Mouse (Mus musculus): Measurements from ENCODE around the gene Sfrp5. TPM values are rescaled to one million over a fixed set of nuclear protein-coding genes. Genes with fewer than 3 reads are reported as not detected.

The Sfrp5 gene
- polyA plus RNA-seq, 1 experiment from 2014 or later: 0.21 TPM

- 50% methylated on average over 11 of the region's 11 CpGs for WGBS (ENCODE audit: insufficient replicate concordance)
- H3K9ac ChIP-seq: no peak overlapping the region
- no peak overlapping the region for H3K27ac ChIP-seq
- ATAC-seq (ENCODE audit: low read depth) (no peak), DNase-seq (no peak)
- H3K4me1 ChIP-seq (replicated peaks): peaks cover 3% of the 10 kb centered on the region
- no peak overlapping the region for H3K4me3 ChIP-seq (replicated peaks)
- H3K4me2 ChIP-seq: no peak overlapping the region
- H3K36me3 ChIP-seq: peaks cover 5% of the 10 kb centered on the region; the same call in 1 of the 2 replicates
- no peaks in the 10 kb centered on the region for H3K9me3 ChIP-seq (replicated peaks)
- peaks cover 55% of the 10 kb centered on the region for H3K27me3 ChIP-seq
Observed at GRCm38 (mm10) chr19:42198026-42198425, 4.0 kb downstream of the Sfrp5 start.

DNA sequence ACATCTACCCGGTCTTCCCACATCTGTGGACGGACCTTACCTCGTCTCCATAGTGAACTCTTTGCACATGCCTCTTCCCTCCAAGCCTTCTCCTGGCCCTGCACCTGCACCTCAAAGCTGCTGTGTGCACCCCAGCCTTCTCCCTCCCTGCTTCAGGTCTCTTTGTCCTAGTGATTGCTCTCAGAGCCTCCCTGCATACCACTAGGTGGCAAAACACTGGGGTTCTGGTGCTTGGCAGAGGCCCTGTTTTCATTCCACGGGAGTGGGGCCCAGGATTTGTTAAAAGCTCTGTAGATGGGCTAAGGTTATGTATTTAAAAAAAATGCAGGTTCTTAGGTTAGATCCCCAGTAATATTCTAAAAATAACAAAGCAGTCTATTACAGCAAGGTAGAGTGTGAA lies 5.0 kb downstream of the Sfrp5 start:
- peaks cover 45% of the 10 kb centered on the region for H3K27me3 ChIP-seq
- H3K9ac ChIP-seq: no peak overlapping the region
- H3K36me3 ChIP-seq: peaks cover 5% of the 10 kb centered on the region; the same call in 1 of the 2 replicates
- DNase-seq (no peak), ATAC-seq (ENCODE audit: low read depth) (no peak)
- no peaks in the 10 kb centered on the region for H3K9me3 ChIP-seq (replicated peaks)
- no peak overlapping the region for H3K27ac ChIP-seq
- 50% methylated on average over 4 of the region's 4 CpGs for WGBS (ENCODE audit: insufficient replicate concordance)
- H3K4me1 ChIP-seq (replicated peaks): peaks cover 2% of the 10 kb centered on the region
- no peak overlapping the region for H3K4me2 ChIP-seq
- H3K4me3 ChIP-seq (replicated peaks): no peak overlapping the region

GRCm38 (mm10) chr19:42196378-42196777 lies 5.7 kb downstream of the Sfrp5 start:
- Histone ChIP-seq H3K27ac (no peak overlapping the region), H3K4me3 (replicated peaks) (no peak overlapping the region), H3K36me3 (peaks cover 12% of the 10 kb centered on the region), H3K9ac (no peak overlapping the region), H3K4me1 (replicated peaks) (no peaks in the 10 kb centered on the region), H3K4me2 (no peak overlapping the region), H3K27me3 (peaks cover 38% of the 10 kb centered on the region), H3K9me3 (replicated peaks) (no peaks in the 10 kb centered on the region)
- no peak for DNase-seq
- WGBS (ENCODE audit: insufficient replicate concordance): 58% methylated on average over 4 of the region's 4 CpGs
- no peak for ATAC-seq (ENCODE audit: low read depth)

DNA sequence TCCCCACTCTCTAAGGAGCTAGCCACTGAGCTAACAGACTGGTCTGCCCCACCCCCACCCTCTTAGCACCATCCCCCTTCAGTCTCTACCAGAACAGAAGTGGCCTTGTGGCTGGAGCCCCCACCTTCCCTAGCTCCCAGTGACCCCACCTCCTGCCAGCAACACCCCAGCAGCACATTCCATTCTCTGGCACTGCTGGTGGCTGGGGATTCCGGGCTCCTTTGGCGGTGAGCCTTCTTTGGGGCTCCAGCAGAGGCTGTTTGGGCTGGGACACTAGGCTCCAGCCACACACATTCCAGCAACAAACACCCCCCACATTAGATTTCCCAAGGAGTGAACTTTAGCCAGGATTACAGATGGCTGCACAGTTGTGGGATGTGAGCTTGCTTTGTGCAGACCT lies 8.7 kb downstream of the Sfrp5 start:
- WGBS (ENCODE audit: insufficient replicate concordance): 68% methylated on average over 2 of the region's 2 CpGs
- ATAC-seq (ENCODE audit: low read depth): no peak

DNA sequence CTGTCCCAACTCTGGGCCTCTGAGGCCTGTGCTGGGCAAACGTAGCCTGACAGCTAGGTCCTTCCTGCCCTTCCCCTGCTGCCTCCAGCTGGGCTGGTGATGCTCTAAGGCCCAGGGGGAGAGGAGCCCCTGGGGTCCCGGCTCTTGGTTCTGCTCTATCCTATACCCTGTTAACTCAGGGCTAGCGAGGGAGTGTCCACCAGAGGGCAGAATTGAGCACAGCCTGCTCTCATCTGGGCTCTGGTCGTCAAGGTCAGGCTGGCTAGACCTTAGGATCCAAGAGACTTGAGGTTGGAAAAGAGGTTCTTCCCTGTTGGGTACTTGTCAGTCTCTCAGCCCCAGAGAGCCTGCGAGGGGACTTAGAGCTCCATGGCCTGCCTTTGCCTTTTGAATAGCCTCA lies 11.6 kb downstream of the Sfrp5 start:
- no peaks in the 10 kb centered on the region for H3K4me1 ChIP-seq (replicated peaks)
- no peaks in the 10 kb centered on the region for H3K27me3 ChIP-seq
- H3K4me3 ChIP-seq (replicated peaks): no peak overlapping the region
- no peak overlapping the region for H3K4me2 ChIP-seq
- WGBS (ENCODE audit: insufficient replicate concordance): 20% methylated on average over 5 of the region's 5 CpGs
- H3K36me3 ChIP-seq: peaks cover 64% of the 10 kb centered on the region
- H3K9ac ChIP-seq: no peak overlapping the region
- no peak overlapping the region for H3K27ac ChIP-seq
- H3K9me3 ChIP-seq (replicated peaks): no peaks in the 10 kb centered on the region
- peak; percentile 43; the same call in 1 of the 2 replicates for ATAC-seq (ENCODE audit: low read depth)
- no peak for DNase-seq

More for the DNA sequence above, 8.7 kb downstream of the Sfrp5 start:
- H3K4me3 ChIP-seq (replicated peaks): no peak overlapping the region
- peaks cover 8% of the 10 kb centered on the region for H3K27me3 ChIP-seq
- no peak overlapping the region for H3K9ac ChIP-seq
- H3K27ac ChIP-seq: no peak overlapping the region
- no peaks in the 10 kb centered on the region for H3K9me3 ChIP-seq (replicated peaks)
- H3K4me2 ChIP-seq: no peak overlapping the region
- no peak for DNase-seq
- H3K4me1 ChIP-seq (replicated peaks): no peaks in the 10 kb centered on the region
- peaks cover 38% of the 10 kb centered on the region for H3K36me3 ChIP-seq

- 66% methylated on average over 4 of the region's 4 CpGs for WGBS (ENCODE audit: insufficient replicate concordance)
- no peaks in the 10 kb centered on the region for H3K9me3 ChIP-seq (replicated peaks)
- H3K27ac ChIP-seq: no peak overlapping the region
- H3K27me3 ChIP-seq: no peaks in the 10 kb centered on the region
- no peaks in the 10 kb centered on the region for H3K4me1 ChIP-seq (replicated peaks)
- H3K4me3 ChIP-seq (replicated peaks): no peak overlapping the region
- H3K9ac ChIP-seq: no peak overlapping the region
- no peak overlapping the region for H3K4me2 ChIP-seq
- no peak for DNase-seq
- H3K36me3 ChIP-seq: peaks cover 72% of the 10 kb centered on the region
- no peak for ATAC-seq (ENCODE audit: low read depth)
Observed at GRCm38 (mm10) chr19:42189735-42190134, 12.3 kb downstream of the Sfrp5 start.

DNA sequence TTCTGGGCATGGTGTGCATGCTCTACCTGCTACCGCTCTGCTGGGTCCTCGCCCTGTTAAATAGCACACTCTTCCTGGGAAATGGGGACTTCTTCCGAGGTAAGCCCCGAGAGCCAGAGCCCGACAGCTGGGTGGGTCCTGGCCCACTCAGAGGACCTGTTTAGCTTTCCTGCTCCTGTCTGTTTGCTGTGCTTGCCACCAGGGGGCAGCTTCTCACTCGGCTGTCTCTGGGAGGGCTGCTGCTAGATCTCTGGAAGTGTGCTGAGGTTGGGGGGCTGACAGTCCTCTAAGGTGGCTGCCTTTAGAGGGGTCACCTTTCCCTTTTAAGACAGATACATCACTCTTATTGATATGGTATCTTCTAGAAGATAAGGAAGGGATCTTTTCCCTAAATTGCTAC lies 19.4 kb downstream of the Sfrp5 start:
- Histone ChIP-seq H3K4me1 (replicated peaks) (peaks cover 3% of the 10 kb centered on the region), H3K4me3 (replicated peaks) (no peak overlapping the region), H3K4me2 (no peak overlapping the region), H3K9me3 (replicated peaks) (no peaks in the 10 kb centered on the region), H3K9ac (no peak overlapping the region), H3K27me3 (no peaks in the 10 kb centered on the region), H3K36me3 (peaks cover 86% of the 10 kb centered on the region), H3K27ac (no peak overlapping the region)
- 72% methylated on average over 6 of the region's 6 CpGs for WGBS (ENCODE audit: insufficient replicate concordance)
- ATAC-seq (ENCODE audit: low read depth): no peak
- DNase-seq: no peak

DNA sequence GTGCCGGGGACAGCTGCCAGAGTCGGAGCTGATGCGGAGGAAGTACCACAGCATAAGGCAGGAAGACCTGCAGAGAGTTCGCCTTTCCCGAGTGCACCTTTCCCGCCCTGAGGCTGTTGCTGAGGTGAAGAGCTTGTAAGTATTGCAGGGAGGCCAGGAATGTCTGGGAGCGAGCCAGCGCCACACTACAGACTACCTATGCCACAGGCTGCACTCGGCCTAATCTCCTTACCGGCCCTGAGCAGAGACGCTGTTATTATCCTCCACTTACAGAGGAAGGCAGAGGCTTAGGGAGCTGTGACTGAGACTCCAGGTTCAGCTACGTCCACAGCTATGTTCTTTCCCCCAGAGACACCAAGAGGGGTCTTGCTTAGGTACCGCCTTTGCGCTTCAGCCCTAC lies 22.7 kb downstream of the Sfrp5 start:
- Histone ChIP-seq H3K4me3 (replicated peaks) (no peak overlapping the region), H3K9me3 (replicated peaks) (no peaks in the 10 kb centered on the region), H3K27me3 (no peaks in the 10 kb centered on the region), H3K4me2 (no peak overlapping the region), H3K27ac (no peak overlapping the region), H3K9ac (no peak overlapping the region), H3K36me3 (peaks cover 55% of the 10 kb centered on the region), H3K4me1 (replicated peaks) (peaks cover 26% of the 10 kb centered on the region)
- ATAC-seq (ENCODE audit: low read depth) (no peak), DNase-seq (no peak)
- 90% methylated on average over 14 of the region's 14 CpGs for WGBS (ENCODE audit: insufficient replicate concordance)

GRCm38 (mm10) chr19:42177461-42177860 lies 24.6 kb downstream of the Sfrp5 start:
- 28% methylated on average over 2 of the region's 2 CpGs for WGBS (ENCODE audit: insufficient replicate concordance)
- Histone ChIP-seq H3K4me2 (peak overlapping the region; percentile 38), H3K27me3 (no peaks in the 10 kb centered on the region), H3K4me3 (replicated peaks) (no peak overlapping the region), H3K36me3 (peaks cover 36% of the 10 kb centered on the region), H3K9me3 (replicated peaks) (no peaks in the 10 kb centered on the region), H3K27ac (peak overlapping the region; percentile 51), H3K9ac (peak overlapping the region; percentile 38; the same call in 1 of the 2 replicates), H3K4me1 (replicated peaks) (peaks cover 30% of the 10 kb centered on the region)
- DNase-seq (no peak), ATAC-seq (ENCODE audit: low read depth) (peak; percentile 46)

GRCm38 (mm10) chr19:42176841-42177240 lies 25.2 kb downstream of the Sfrp5 start:
- Histone ChIP-seq H3K27me3 (no peaks in the 10 kb centered on the region), H3K9ac (peak overlapping the region; percentile 38), H3K27ac (peak overlapping the region; percentile 51), H3K4me3 (replicated peaks) (no peak overlapping the region), H3K36me3 (peaks cover 32% of the 10 kb centered on the region), H3K9me3 (replicated peaks) (no peaks in the 10 kb centered on the region), H3K4me2 (peak overlapping the region; percentile 38), H3K4me1 (replicated peaks) (peaks cover 36% of the 10 kb centered on the region)
- WGBS (ENCODE audit: insufficient replicate concordance): 21% methylated on average over 7 of the region's 7 CpGs
- peak; percentile 48 for DNase-seq
- ATAC-seq (ENCODE audit: low read depth): peak; percentile 76

- 1% methylated on average over 55 of the region's 56 CpGs for WGBS (ENCODE audit: insufficient replicate concordance)
- peak overlapping the region; percentile 88 for H3K4me2 ChIP-seq
Observed at GRCm38 (mm10) chr19:42170025-42170969, 31.8 kb downstream of the Sfrp5 start.

More at GRCm38 (mm10) chr19:42170025-42170969, 31.8 kb downstream of the Sfrp5 start:
- H3K9ac ChIP-seq: peak overlapping the region; percentile 93
- peaks cover 26% of the 10 kb centered on the region for H3K27me3 ChIP-seq
- DNase-seq (peak; percentile 95), ATAC-seq (ENCODE audit: low read depth) (peak; percentile 91)
- H3K27ac ChIP-seq: peak overlapping the region; percentile 73
- peaks cover 51% of the 10 kb centered on the region for H3K4me1 ChIP-seq (replicated peaks)
- no peaks in the 10 kb centered on the region for H3K36me3 ChIP-seq
- peak overlapping the region; percentile 94 for H3K4me3 ChIP-seq (replicated peaks)
- no peaks in the 10 kb centered on the region for H3K9me3 ChIP-seq (replicated peaks)
